In the genomic region with DNA sequence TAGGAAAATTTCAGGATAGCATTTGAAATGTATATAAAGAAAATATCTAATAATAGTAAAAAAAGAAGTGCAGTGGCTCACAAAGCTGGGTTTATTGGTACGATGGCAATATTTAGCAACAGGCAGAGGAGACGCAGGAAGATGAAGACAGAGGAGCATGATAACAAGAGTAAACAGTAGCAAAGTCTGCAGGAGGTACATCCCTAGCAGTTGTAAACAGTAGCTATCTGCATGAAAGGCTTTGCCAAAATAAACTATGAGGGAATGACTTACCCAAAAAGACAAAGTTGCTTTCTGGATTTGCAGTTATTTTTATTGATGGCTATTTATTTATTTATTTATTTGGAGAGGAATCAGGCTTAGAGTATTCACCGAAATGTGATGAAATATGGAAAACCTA, we compare ENCODE assay signal across 21 mouse cellular contexts.
"Had no signal": no experiment of that assay in that cellular context is flagged by ENCODE, and none has a peak within 500 bp of the region (broad histone marks: within the 10 kb centered on the region; RNA-seq: fewer than 3 reads in every experiment).

No protein-coding gene starts in this region.

- H3K4me1 ChIP-seq: limb, embryonic 15.5 days; liver, embryonic 15.5 days; midbrain, embryonic 10.5 days; midbrain, embryonic 12.5 days; neural tube, embryonic 13.5 days; neural tube, embryonic 15.5 days had no signal

- H3K27me3 ChIP-seq: limb, embryonic 15.5 days; liver, embryonic 13.5 days; liver, embryonic 15.5 days; lung, embryonic 15.5 days; midbrain, embryonic 12.5 days; neural tube, embryonic 13.5 days; neural tube, embryonic 15.5 days had no signal

- H3K9me3 ChIP-seq: limb, embryonic 15.5 days; liver, embryonic 13.5 days; liver, embryonic 15.5 days; lung, embryonic 15.5 days; midbrain, embryonic 10.5 days; midbrain, embryonic 12.5 days; neural tube, embryonic 13.5 days; neural tube, embryonic 15.5 days had no signal

- H3K27ac ChIP-seq: limb, embryonic 15.5 days; liver, embryonic 13.5 days; liver, embryonic 15.5 days; lung, embryonic 15.5 days; midbrain, embryonic 10.5 days; midbrain, embryonic 12.5 days; neural tube, embryonic 13.5 days; neural tube, embryonic 15.5 days had no signal

- H3K4me2 ChIP-seq: limb, embryonic 15.5 days; liver, embryonic 13.5 days; liver, embryonic 15.5 days; lung, embryonic 15.5 days; midbrain, embryonic 12.5 days; neural tube, embryonic 13.5 days; neural tube, embryonic 15.5 days had no signal

- DNase-seq: liver, embryonic 13.5 days; lung, adult 2 months; lung, postnatal 10 days; midbrain, embryonic 14.5 days; retina, postnatal 1 day; right cerebral cortex, adult 18-20 months; right cerebral cortex, postnatal 25 days; right cerebral cortex, postnatal 4 days; spleen, adult 18-20 months; thymus, adult 18-20 months; thymus, postnatal 14 days; thymus, postnatal 36 days had no signal

- H3K9ac ChIP-seq: limb, embryonic 15.5 days; liver, embryonic 13.5 days; liver, embryonic 15.5 days; lung, embryonic 15.5 days; midbrain, embryonic 12.5 days; neural tube, embryonic 13.5 days; neural tube, embryonic 15.5 days had no signal

- H3K36me3 ChIP-seq: limb, embryonic 15.5 days; liver, embryonic 13.5 days; liver, embryonic 15.5 days; lung, embryonic 15.5 days; midbrain, embryonic 10.5 days; midbrain, embryonic 12.5 days; neural tube, embryonic 13.5 days; neural tube, embryonic 15.5 days had no signal

- ATAC-seq: midbrain, embryonic 16.5 days had no signal

- H3K4me3 ChIP-seq: limb, embryonic 15.5 days; liver, embryonic 13.5 days; liver, embryonic 15.5 days; lung, embryonic 15.5 days; midbrain, embryonic 10.5 days; midbrain, embryonic 12.5 days; myocyte; neural tube, embryonic 13.5 days; neural tube, embryonic 15.5 days had no signal
